Mouse (Mus musculus): ENCODE results near the gene Rpgrip1. TPM values are rescaled to one million over a fixed set of nuclear protein-coding genes. Genes with fewer than 3 reads are reported as not detected.
"Not testable (repeated sequence)": the region's sequence is repeated elsewhere in the genome, so short reads cannot be mapped to it uniquely, and the experiment has no call there.

Rpgrip1 gene
- polyA plus RNA-seq (2012; rRNA removed), result 1.1 and 1.2 TPM in 2 replicates

- no peak for TF ChIP-seq CTCF (IDR thresholded peaks at IDR 0.05; ENCODE audit: borderline replicate concordance, insufficient read depth, low read depth, low read length)
- no peak for TF ChIP-seq POLR2A (IDR thresholded peaks at IDR 0.05; ENCODE audit: borderline replicate concordance, insufficient read depth, low read length)
- H3K4me1 ChIP-seq (ENCODE audit: control insufficient read depth, insufficient read depth, low read length), result no peaks in the 10 kb centered on the region; the same call in 1 of the 2 replicates
- DNase-seq, result no peak
- 95% methylated on average over 4 of the region's 4 CpGs for WGBS
- H3K4me3 ChIP-seq (replicated peaks; ENCODE audit: insufficient read depth, low read depth, low read length), result no peak within 1 kb of the TSS
- H3K27me3 ChIP-seq (ENCODE audit: control insufficient read depth, insufficient read depth, low read length), result no peaks in the 10 kb centered on the region
- H3K27ac ChIP-seq (ENCODE audit: insufficient read depth, low read length), result no peak within 1 kb of the TSS
Observed at GRCm38 (mm10) chr14:52110346-52110745, at the start of gene Rpgrip1. TSS of gene Rpgrip1 (plus strand) at chr14:52110704.

GRCm38 (mm10) chr14:52060800-52061199, 49.7 kb upstream of the Rpgrip1 start:
- Histone ChIP-seq H3K4me3 (replicated peaks; ENCODE audit: insufficient read depth, low read depth, low read length) (no peak overlapping the region), H3K27me3 (ENCODE audit: control insufficient read depth, insufficient read depth, low read length) (no peaks in the 10 kb centered on the region), H3K27ac (ENCODE audit: insufficient read depth, low read length) (peak overlapping the region; percentile 95; the same call in 1 of the 2 replicates), H3K4me1 (ENCODE audit: control insufficient read depth, insufficient read depth, low read length) (peaks cover 26% of the 10 kb centered on the region)
- WGBS, result 19% methylated on average over 1 of the region's 1 CpGs
- peak; percentile 98 to 99 for DNase-seq
- TF ChIP-seq POLR2A (IDR thresholded peaks at IDR 0.05; ENCODE audit: borderline replicate concordance, insufficient read depth, low read length) (no peak), CTCF (IDR thresholded peaks at IDR 0.05; ENCODE audit: borderline replicate concordance, insufficient read depth, low read depth, low read length) (no peak)

GRCm38 (mm10) chr14:52061798-52062197, 48.7 kb upstream of the Rpgrip1 start:
- H3K27me3 ChIP-seq (ENCODE audit: control insufficient read depth, insufficient read depth, low read length), result no peaks in the 10 kb centered on the region
- peak; percentile 64 to 67 for DNase-seq
- H3K4me1 ChIP-seq (ENCODE audit: control insufficient read depth, insufficient read depth, low read length), result peaks cover 26% of the 10 kb centered on the region
- H3K4me3 ChIP-seq (replicated peaks; ENCODE audit: insufficient read depth, low read depth, low read length), result no peak overlapping the region
- no peak for TF ChIP-seq POLR2A (IDR thresholded peaks at IDR 0.05; ENCODE audit: borderline replicate concordance, insufficient read depth, low read length)
- no peak for TF ChIP-seq CTCF (IDR thresholded peaks at IDR 0.05; ENCODE audit: borderline replicate concordance, insufficient read depth, low read depth, low read length)
- H3K27ac ChIP-seq (ENCODE audit: insufficient read depth, low read length), result peak overlapping the region; percentile 44
- WGBS, result 61% methylated on average over 8 of the region's 8 CpGs

GRCm38 (mm10) chr14:52066135-52066534, 44.4 kb upstream of the Rpgrip1 start:
- no peak overlapping the region for H3K4me3 ChIP-seq (replicated peaks; ENCODE audit: insufficient read depth, low read depth, low read length)
- no peak for TF ChIP-seq POLR2A (IDR thresholded peaks at IDR 0.05; ENCODE audit: borderline replicate concordance, insufficient read depth, low read length)
- no peak for TF ChIP-seq CTCF (IDR thresholded peaks at IDR 0.05; ENCODE audit: borderline replicate concordance, insufficient read depth, low read depth, low read length)
- 70% methylated on average over 4 of the region's 4 CpGs for WGBS
- no peak for DNase-seq
- no peaks in the 10 kb centered on the region for H3K27me3 ChIP-seq (ENCODE audit: control insufficient read depth, insufficient read depth, low read length)
- H3K4me1 ChIP-seq (ENCODE audit: control insufficient read depth, insufficient read depth, low read length), result peaks cover 10% of the 10 kb centered on the region
- no peak overlapping the region for H3K27ac ChIP-seq (ENCODE audit: insufficient read depth, low read length)

DNA sequence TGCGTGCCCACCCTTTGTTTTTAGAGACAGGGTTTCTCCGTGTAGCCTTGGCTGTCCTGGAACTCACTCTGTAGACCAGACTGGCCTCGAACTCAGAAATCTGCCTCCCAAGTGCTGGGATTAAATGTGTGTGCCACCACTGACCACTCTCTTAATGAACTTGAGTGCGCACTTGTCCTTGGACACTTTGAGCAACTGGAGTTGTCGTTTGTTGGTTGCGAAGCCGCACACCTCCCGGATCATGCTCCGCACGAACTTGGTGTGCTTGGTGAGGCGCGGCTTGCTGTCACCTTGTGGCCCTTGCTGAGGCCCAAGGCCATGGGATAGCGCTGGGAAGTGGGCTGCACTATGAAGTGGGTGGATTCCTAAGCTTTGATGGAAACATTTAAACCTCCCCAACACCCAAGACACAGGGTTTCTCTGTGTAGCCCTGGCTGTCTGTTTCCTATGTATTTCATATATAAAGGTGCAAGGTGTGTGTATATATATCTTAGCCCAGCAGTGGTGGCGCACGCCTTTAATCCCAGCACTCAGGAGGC, 38.8 kb upstream of the Rpgrip1 start:
- WGBS, result 91% methylated on average over 15 of the region's 15 CpGs
- H3K27me3 ChIP-seq (ENCODE audit: control insufficient read depth, insufficient read depth, low read length), result no peaks in the 10 kb centered on the region
- no peak for DNase-seq
- no peaks in the 10 kb centered on the region for H3K4me1 ChIP-seq (ENCODE audit: control insufficient read depth, insufficient read depth, low read length)
- no peak overlapping the region for H3K4me3 ChIP-seq (replicated peaks; ENCODE audit: insufficient read depth, low read depth, low read length)
- TF ChIP-seq POLR2A (IDR thresholded peaks at IDR 0.05; ENCODE audit: borderline replicate concordance, insufficient read depth, low read length) (no peak), CTCF (IDR thresholded peaks at IDR 0.05; ENCODE audit: borderline replicate concordance, insufficient read depth, low read depth, low read length) (no peak)
- no peak overlapping the region for H3K27ac ChIP-seq (ENCODE audit: insufficient read depth, low read length)

- no peak overlapping the region for H3K4me3 ChIP-seq (replicated peaks; ENCODE audit: insufficient read depth, low read depth, low read length)
- no peak for DNase-seq
- TF ChIP-seq POLR2A (IDR thresholded peaks at IDR 0.05; ENCODE audit: borderline replicate concordance, insufficient read depth, low read length), result no peak
- TF ChIP-seq CTCF (IDR thresholded peaks at IDR 0.05; ENCODE audit: borderline replicate concordance, insufficient read depth, low read depth, low read length), result no peak
- H3K27me3 ChIP-seq (ENCODE audit: control insufficient read depth, insufficient read depth, low read length), result no peaks in the 10 kb centered on the region
- no peak overlapping the region for H3K27ac ChIP-seq (ENCODE audit: insufficient read depth, low read length)
- peaks cover 2% of the 10 kb centered on the region; the same call in 1 of the 2 replicates for H3K4me1 ChIP-seq (ENCODE audit: control insufficient read depth, insufficient read depth, low read length)
Observed at GRCm38 (mm10) chr14:52083083-52083482, 27.4 kb upstream of the Rpgrip1 start.

- Histone ChIP-seq H3K4me3 (replicated peaks; ENCODE audit: insufficient read depth, low read depth, low read length) (no peak overlapping the region), H3K27me3 (ENCODE audit: control insufficient read depth, insufficient read depth, low read length) (no peaks in the 10 kb centered on the region), H3K27ac (ENCODE audit: insufficient read depth, low read length) (no peak overlapping the region), H3K4me1 (ENCODE audit: control insufficient read depth, insufficient read depth, low read length) (peaks cover 2% of the 10 kb centered on the region; the same call in 1 of the 2 replicates)
- WGBS, result 44% methylated on average over 1 of the region's 1 CpGs
- no peak for DNase-seq
- no peak for TF ChIP-seq POLR2A (IDR thresholded peaks at IDR 0.05; ENCODE audit: borderline replicate concordance, insufficient read depth, low read length)
- TF ChIP-seq CTCF (IDR thresholded peaks at IDR 0.05; ENCODE audit: borderline replicate concordance, insufficient read depth, low read depth, low read length), result no peak
Observed at GRCm38 (mm10) chr14:52094533-52094932, 16.0 kb upstream of the Rpgrip1 start.

DNA sequence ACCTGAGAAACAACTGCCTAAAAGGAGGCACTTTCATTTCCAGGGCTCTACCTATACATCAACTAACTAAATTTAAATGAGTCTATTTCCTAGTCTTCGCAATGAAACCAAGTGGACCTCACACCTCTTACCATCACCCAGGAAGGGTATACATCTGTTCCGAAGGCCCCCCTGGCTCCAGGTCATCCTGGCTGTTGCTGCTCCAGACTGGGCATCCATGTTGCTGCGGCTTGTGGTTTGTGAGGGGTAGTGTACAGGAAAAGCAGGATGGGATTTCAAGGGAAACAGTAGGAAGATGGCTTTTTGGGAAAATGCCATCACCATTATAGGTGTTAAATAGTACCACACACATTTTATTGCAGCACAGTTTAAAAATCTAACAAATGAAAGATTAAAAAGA, 13.3 kb upstream of the Rpgrip1 start:
- WGBS, result 45% methylated on average over 3 of the region's 3 CpGs
- H3K27me3 ChIP-seq (ENCODE audit: control insufficient read depth, insufficient read depth, low read length); H3K4me3 ChIP-seq (replicated peaks; ENCODE audit: insufficient read depth, low read depth, low read length); DNase-seq; H3K27ac ChIP-seq (ENCODE audit: insufficient read depth, low read length); H3K4me1 ChIP-seq (ENCODE audit: control insufficient read depth, insufficient read depth, low read length): not testable (repeated sequence)

DNA sequence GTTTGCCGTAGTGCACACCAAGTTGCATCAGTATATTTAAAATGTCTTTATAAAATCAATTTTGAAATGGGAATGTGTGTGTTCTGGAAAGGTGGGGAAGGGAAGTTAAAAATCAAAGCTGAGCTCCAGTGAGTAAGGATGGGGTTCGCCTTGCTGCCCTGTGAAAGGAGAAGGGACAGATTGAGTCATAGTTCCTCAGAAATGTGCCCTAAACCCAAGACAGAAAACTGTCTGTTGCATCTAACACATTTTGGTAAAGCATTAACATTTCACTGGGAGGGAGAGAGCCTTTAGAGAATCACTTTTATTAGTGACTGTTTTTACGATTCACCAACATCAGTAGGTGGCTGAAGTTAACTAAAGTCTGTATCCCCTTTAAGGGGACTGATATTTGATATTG, 12.1 kb upstream of the Rpgrip1 start:
- H3K27ac ChIP-seq (ENCODE audit: insufficient read depth, low read length); H3K4me1 ChIP-seq (ENCODE audit: control insufficient read depth, insufficient read depth, low read length); H3K27me3 ChIP-seq (ENCODE audit: control insufficient read depth, insufficient read depth, low read length); DNase-seq; H3K4me3 ChIP-seq (replicated peaks; ENCODE audit: insufficient read depth, low read depth, low read length): not testable (repeated sequence)
- 16% methylated on average over 3 of the region's 3 CpGs for WGBS
